Mouse (Mus musculus) kidney, adult 10 weeks (tissue): Measurements from ENCODE around the gene Mfsd4b3. TPM values are rescaled to one million over a fixed set of nuclear protein-coding genes. Genes with fewer than 3 reads are reported as not detected.

Experiments used
- polyA plus RNA-seq: library from polyadenylated mRNA; stranded (reverse); fragments of 350-450 nt; fragmentation: Illumina TruSeq; extraction: RNeasy Lipid Tissue Mini Kit (QIAGEN cat#74804); gene quantifications from one replicate; pipeline ENCODE4 v1.2.3, GENCODE M21; 2014; ENCODE audit warnings: low read depth, low replicate concordance

Mfsd4b3 gene
- polyA plus RNA-seq = 32.7 TPM

DNA sequence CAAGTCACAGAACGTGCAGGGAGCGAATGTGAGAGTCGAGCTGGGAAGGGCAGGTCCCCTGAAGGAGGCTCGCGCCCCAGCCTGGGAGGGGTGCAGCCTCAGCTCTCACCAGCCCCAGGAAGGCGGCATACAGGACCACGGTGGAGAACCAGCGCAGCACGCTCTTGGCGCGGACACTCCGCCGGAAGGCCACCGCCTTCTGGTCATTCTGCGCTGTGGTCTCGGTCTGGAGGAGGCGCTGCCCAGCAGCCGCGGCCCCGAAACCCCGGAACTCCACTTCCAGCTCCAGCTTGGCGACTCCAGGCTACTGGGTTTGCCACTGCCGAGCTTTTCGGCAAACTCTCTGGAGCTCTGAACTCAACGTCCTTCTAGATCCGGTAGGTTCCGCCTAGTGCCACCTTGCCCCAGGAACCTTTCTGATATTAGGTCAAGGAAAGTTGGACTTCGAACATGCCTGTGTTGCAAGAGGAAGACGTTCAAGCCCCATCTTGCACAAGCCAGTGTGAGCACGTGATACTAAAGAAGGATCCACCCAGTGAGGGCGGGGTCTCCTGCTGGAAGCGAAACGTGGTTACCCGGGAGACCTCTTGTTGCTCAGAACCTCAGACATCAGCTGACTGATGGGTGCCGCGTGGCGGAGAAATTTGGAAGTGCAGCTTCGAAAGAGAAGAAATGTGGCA is at the start of gene Mfsd4b3:
Mfsd4b3 (minus strand) TSS at position 393 of the 680 bp plus-strand sequence.

DNA sequence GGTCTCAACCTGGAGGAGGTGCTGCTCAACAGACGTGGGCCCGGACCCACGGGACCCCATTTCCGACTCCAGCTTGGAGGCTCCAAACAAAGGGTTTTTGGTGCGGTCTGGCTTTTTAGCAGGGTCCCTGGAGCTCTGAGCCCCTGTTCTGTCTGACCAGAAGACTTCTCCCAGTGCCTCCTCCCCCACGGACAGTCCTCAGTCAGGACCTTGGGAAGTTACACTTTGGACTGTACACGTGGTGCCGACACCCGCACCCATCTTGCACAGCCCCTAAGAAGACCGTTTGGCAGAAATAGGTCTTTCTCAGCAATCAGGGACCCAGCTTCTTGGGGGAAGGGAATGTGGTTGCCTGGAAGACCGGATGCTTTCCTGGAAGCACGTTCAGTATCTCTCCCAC is 26.5 kb upstream of the Mfsd4b3 start, which contains the start of gene Mfsd4b5:
Mfsd4b5 (minus strand) TSS at position 181 of the 400 bp plus-strand sequence.

DNA sequence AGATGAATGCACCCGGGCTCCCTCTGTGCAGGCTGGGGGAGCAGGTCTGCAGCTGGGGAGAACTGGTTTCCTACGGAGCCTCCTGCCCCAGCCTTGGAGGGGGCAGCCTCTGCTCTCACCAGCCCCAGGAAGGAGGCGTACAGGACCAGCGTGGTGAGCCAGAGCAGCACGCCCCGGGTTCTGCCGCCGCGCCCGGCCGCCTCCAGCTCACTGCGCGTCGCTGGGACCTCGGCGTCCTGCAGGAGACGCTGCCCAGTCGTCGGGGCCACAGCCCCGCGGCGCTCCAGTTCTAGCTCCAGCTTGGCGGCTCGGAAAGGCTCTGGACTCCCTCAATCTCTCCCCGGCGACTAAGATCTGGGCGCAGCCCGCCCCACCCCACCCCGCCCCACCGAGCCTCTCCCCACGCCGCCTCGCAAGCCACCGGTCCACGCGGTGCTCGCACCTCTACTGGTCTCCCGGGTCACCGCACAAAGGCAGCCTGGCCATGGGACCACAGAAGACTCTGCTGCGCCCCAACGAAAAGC is 33.3 kb downstream of the Mfsd4b3 start, which contains the start of gene Mfsd4b2:
Mfsd4b2 (minus strand) TSS at position 308 of the 524 bp plus-strand sequence.

DNA sequence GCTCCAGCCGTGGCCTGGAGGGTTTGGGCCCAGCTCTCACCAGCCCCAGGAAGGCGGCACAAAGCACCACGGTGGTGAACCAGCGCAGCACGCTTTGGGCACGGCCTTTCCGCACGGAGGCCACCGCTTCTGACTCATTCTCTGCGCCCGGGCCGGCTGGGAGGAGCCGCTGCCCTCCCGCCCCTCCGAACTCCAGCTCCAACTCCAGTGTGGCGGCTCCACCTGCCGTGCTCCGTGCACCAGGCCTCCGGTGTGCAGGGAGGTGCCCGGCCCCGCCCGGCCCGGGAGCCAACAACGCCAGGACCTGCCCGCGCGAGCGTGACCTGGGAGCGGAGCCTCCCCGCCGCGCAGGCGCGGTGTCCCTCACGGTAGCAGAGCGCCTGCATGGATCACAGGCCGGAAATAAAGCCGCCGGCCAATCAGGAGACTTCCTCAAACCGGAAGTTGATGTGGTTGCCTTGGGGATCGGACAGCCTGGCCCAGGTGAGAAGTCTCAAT is 61.0 kb downstream of the Mfsd4b3 start, which contains the start of gene Mfsd4b4:
Mfsd4b4 (minus strand) TSS at position 365 of the 498 bp plus-strand sequence.

Other genes with a start within 250 kb of the Mfsd4b3 start
- 39.1 TPM for gene Rev3l, start 228.0 kb downstream of the Mfsd4b3 start, polyA plus RNA-seq
- 5.7 TPM for gene Mfsd4b4, start 60.9 kb downstream of the Mfsd4b3 start, polyA plus RNA-seq
- gene Mfsd4b2, start 33.2 kb downstream of the Mfsd4b3 start, polyA plus RNA-seq = 0.93 TPM
- gene Mfsd4b5, start 26.5 kb upstream of the Mfsd4b3 start, polyA plus RNA-seq = 389 TPM
- 221 TPM for gene Mfsd4b1, start 65.1 kb upstream of the Mfsd4b3 start, polyA plus RNA-seq
- 58.5 TPM for gene Slc16a10, start 182.1 kb upstream of the Mfsd4b3 start, polyA plus RNA-seq